Mouse (Mus musculus) lung, embryonic 14.5 days (tissue): ENCODE data around the gene Il25. TPM values are rescaled to one million over a fixed set of nuclear protein-coding genes. Genes with fewer than 3 reads are reported as not detected.

Experiments
- ATAC-seq: fragments of 200-750 bp; cut with Nextera tagmentation; 2 replicates; pipeline ENCODE4 v1.8.0; 2017; ENCODE audit warnings: mild to moderate bottlenecking, moderate TSS enrichment, moderate library complexity; ENCODE audit not compliant: insufficient read depth
- DNase-seq: peaks from one replicate; pipeline ENCODE4 v3.0.0-alpha.2; 2015
- H3K27ac ChIP-seq: fragments of 300-500 bp; sonication (generic); 2 replicates; pipeline ENCODE4 v1.5.1; 2014; ENCODE audit warnings: low read depth, mild to moderate bottlenecking, moderate library complexity
- H3K27me3 ChIP-seq: fragments of 300-500 bp; sonication (generic); 2 replicates; pipeline ENCODE4 v1.6.1; 2014; ENCODE audit warnings: low read length, control low read depth; ENCODE audit not compliant: insufficient read depth
- H3K36me3 ChIP-seq: fragments of 300-500 bp; sonication (generic); 2 replicates; pipeline ENCODE4 v1.6.1; 2014; ENCODE audit warnings: control low read depth; ENCODE audit not compliant: insufficient read depth
- H3K4me1 ChIP-seq: fragments of 300-500 bp; sonication (generic); 2 replicates; pipeline ENCODE4 v1.6.1; 2014; ENCODE audit warnings: antibody characterized with exemption, control low read depth; ENCODE audit not compliant: insufficient read depth
- H3K4me2 ChIP-seq: fragments of 300-500 bp; sonication (generic); 2 replicates; pipeline ENCODE4 v1.6.1; 2014; ENCODE audit warnings: mild to moderate bottlenecking
- H3K4me3 ChIP-seq: fragments of 300-500 bp; sonication (generic); 2 replicates; pipeline ENCODE4 v1.5.1; 2014; ENCODE audit warnings: low read depth, low read length
- H3K9ac ChIP-seq: fragments of 300-500 bp; sonication (generic); 2 replicates; pipeline ENCODE4 v1.6.1; 2014
- H3K9me3 ChIP-seq: fragments of 300-500 bp; sonication (generic); 2 replicates; pipeline ENCODE4 v1.6.1; 2016; ENCODE audit warnings: low read depth, low read length, control low read depth
- CTCF ChIP-seq: IDR thresholded peaks from 2 replicates; pipeline ENCODE4 v1.5.1; 2016; ENCODE audit warnings: antibody characterized with exemption, low read depth
- WGBS: fragments of 180-500 bp; shearing (Covaris S2); extraction: QIAGEN DNeasy Blood & Tissue Kit; methylation state at CpG from one replicate; pipeline ENCODE4 v1.1.7; 2014; 5-methylcytosine and 5-hydroxymethylcytosine counted together
- polyA plus RNA-seq: library from polyadenylated mRNA; unstranded; fragments of >200 nt; fragmentation: Nextera tagmentation; extraction: Ambion mirVana; gene quantifications from 2 replicates; pipeline ENCODE4 v1.2.1, GENCODE M21; 2014

Gene Il25
- polyA plus RNA-seq = not detected in 2 replicates

DNA sequence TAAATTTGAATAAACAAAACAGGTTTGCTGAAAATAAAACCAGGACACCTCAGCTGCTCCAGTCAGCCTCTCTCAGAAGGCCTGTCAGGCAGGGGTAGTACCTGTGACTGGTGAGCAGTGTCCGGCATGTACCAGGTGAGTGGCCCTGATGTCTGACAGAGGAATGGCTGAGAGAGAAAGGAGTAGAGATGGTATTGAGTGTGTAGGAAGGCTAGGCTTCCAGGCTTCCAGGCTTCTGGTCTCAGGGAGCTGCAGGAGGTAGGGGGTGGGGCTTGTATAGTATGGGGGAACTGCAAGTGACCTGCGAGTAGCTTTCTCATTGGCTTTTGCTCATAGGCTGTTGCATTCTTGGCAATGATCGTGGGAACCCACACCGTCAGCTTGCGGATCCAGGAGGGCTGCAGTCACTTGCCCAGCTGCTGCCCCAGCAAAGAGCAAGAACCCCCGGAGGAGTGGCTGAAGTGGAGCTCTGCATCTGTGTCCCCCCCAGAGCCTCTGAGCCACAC is at the start of gene Il25:
Gene Il25 (plus strand): TSS at position 51 of the 506 bp plus-strand sequence.
- no peaks in the 10 kb centered on the region; the same call in 1 of the 2 replicates for H3K27me3 ChIP-seq
- H3K4me3 ChIP-seq = no peak within 1 kb of the TSS
- H3K36me3 ChIP-seq = no peaks in the 10 kb centered on the region
- 25% methylated on average over 6 of the region's 6 CpGs for WGBS
- H3K27ac ChIP-seq = no peak within 1 kb of the TSS
- no peaks in the 10 kb centered on the region; the same call in 1 of the 2 replicates for H3K4me1 ChIP-seq
- H3K9me3 ChIP-seq = no peaks in the 10 kb centered on the region
- DNase-seq (peak; percentile 60), ATAC-seq (peak; percentile 55; the same call in 1 of the 2 replicates)
- no peak within 1 kb of the TSS for H3K9ac ChIP-seq
- no peak for TF ChIP-seq CTCF
- H3K4me2 ChIP-seq = no peak within 1 kb of the TSS

- Histone ChIP-seq H3K4me2 (peak within 1 kb of the TSS; percentile 82), H3K4me3 (peak within 1 kb of the TSS; percentile 67), H3K4me1 (peaks cover 13% of the 10 kb centered on the region; the same call in 1 of the 2 replicates), H3K9me3 (no peaks in the 10 kb centered on the region), H3K27ac (peak within 1 kb of the TSS; percentile 97), H3K27me3 (peaks cover 3% of the 10 kb centered on the region; the same call in 1 of the 2 replicates), H3K9ac (peak within 1 kb of the TSS; percentile 81), H3K36me3 (peaks cover 9% of the 10 kb centered on the region; the same call in 1 of the 2 replicates)
- ATAC-seq = peak; percentile 92
- 1% methylated on average over 25 of the region's 27 CpGs for WGBS
- DNase-seq = peak; percentile 82
- no peak for TF ChIP-seq CTCF
Observed at GRCm38 (mm10) chr14:54883154-54884021, 49.1 kb upstream of the Il25 start, which contains the start of the genes Bcl2l2 and Gm20521. Gene Bcl2l2 (plus strand): TSS chr14:54883377. Gene Gm20521 (plus strand): TSS chr14:54883441.

DNA sequence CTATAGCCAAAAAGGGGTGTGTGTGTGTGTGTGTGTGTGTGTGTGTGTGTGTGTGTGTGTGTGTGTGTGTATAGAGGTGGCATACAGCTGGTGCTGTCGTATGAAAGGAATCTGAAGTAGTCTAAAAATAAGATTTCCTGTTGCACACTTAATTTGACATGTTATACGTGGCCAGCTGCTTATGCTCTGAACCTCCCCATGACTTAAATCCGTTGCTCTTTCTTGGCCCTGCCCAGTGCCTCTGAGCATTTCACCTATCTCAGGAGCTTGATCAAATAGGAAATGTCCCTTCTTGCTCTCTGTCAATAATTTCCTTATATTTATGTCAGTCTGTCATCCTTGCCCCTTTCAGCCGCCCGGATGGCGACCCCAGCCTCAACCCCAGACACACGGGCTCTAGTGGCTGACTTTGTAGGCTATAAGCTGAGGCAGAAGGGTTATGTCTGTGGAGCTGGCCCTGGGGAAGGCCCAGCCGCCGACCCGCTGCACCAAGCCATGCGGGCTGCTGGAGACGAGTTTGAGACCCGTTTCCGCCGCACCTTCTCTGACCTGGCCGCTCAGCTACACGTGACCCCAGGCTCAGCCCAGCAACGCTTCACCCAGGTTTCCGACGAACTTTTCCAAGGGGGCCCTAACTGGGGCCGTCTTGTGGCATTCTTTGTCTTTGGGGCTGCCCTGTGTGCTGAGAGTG is 48.3 kb upstream of the Il25 start:
- no peak for TF ChIP-seq CTCF
- Histone ChIP-seq H3K27ac (peak overlapping the region; percentile 97), H3K4me2 (peak overlapping the region; percentile 82), H3K9ac (peak overlapping the region; percentile 81), H3K27me3 (no peaks in the 10 kb centered on the region), H3K4me1 (peaks cover 13% of the 10 kb centered on the region; the same call in 1 of the 2 replicates), H3K36me3 (peaks cover 9% of the 10 kb centered on the region; the same call in 1 of the 2 replicates), H3K4me3 (peak overlapping the region; percentile 67), H3K9me3 (no peaks in the 10 kb centered on the region)
- WGBS = 12% methylated on average over 21 of the region's 21 CpGs
- ATAC-seq (peak; percentile 28), DNase-seq (peak; percentile 64)

DNA sequence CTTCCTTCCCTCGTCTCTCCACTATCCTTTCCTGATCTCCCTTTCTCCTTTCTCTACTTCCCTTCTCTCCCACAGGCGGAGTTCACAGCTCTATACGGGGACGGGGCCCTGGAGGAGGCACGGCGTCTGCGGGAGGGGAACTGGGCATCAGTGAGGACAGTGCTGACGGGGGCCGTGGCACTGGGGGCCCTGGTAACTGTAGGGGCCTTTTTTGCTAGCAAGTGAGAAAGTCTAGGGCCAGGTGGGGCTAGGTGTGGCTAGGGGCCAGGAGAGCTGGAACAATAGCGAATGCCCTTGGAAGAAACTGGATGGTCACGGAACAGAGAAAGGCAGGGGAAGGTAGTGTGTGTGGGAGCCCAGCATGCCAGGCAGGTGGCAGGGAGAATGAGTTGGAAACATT is 47.2 kb upstream of the Il25 start:
- no peak overlapping the region for H3K9ac ChIP-seq
- WGBS = 85% methylated on average over 11 of the region's 11 CpGs

GRCm38 (mm10) chr14:54892200-54892599 is 40.3 kb upstream of the Il25 start, which contains the start of gene Pabpn1:
Gene Pabpn1 (plus strand): TSS chr14:54892500.
- Histone ChIP-seq H3K9ac (peak within 1 kb of the TSS; percentile 43), H3K9me3 (no peaks in the 10 kb centered on the region), H3K4me1 (no peaks in the 10 kb centered on the region; the same call in 1 of the 2 replicates), H3K4me3 (peak within 1 kb of the TSS; percentile 95), H3K36me3 (peaks cover 19% of the 10 kb centered on the region), H3K27me3 (no peaks in the 10 kb centered on the region), H3K27ac (peak within 1 kb of the TSS; percentile 84), H3K4me2 (peak within 1 kb of the TSS; percentile 57)
- WGBS = 94% methylated on average over 3 of the region's 3 CpGs
- TF ChIP-seq CTCF = no peak
- DNase-seq = no peak
- no peak for ATAC-seq

More for the DNA sequence above, 47.2 kb upstream of the Il25 start:
- Histone ChIP-seq H3K4me3 (no peak overlapping the region), H3K9me3 (no peaks in the 10 kb centered on the region), H3K27ac (no peak overlapping the region), H3K27me3 (no peaks in the 10 kb centered on the region), H3K4me1 (peaks cover 13% of the 10 kb centered on the region; the same call in 1 of the 2 replicates), H3K36me3 (peaks cover 9% of the 10 kb centered on the region; the same call in 1 of the 2 replicates), H3K4me2 (peak overlapping the region; percentile 82; the same call in 1 of the 2 replicates)
- no peak for ATAC-seq
- no peak for DNase-seq
- TF ChIP-seq CTCF = no peak

- Histone ChIP-seq H3K9ac (peak overlapping the region; percentile 99), H3K9me3 (no peaks in the 10 kb centered on the region), H3K27me3 (no peaks in the 10 kb centered on the region), H3K36me3 (peaks cover 34% of the 10 kb centered on the region), H3K27ac (peak overlapping the region; percentile 94), H3K4me2 (peak overlapping the region; percentile 84), H3K4me3 (peak overlapping the region; percentile 95), H3K4me1 (no peaks in the 10 kb centered on the region; the same call in 1 of the 2 replicates)
- TF ChIP-seq CTCF = no peak
- peak; percentile 99 for ATAC-seq
- DNase-seq = peak; percentile 99
- WGBS = under 1% methylated on average over 38 of the region's 38 CpGs
Observed at GRCm38 (mm10) chr14:54893651-54894181, 38.8 kb upstream of the Il25 start.
